Mouse (Mus musculus) kidney, adult 2 months (tissue): ENCODE measurements around the gene Smok2b.
"Not testable (repeated sequence)": the region's sequence is repeated elsewhere in the genome, so short reads cannot be mapped to it uniquely, and the experiment has no call there.

Experiments
- CTCF ChIP-seq: fragments of 200-500 bp; conservative IDR thresholded peaks from 2 replicates; pipeline ENCODE4 v1.5.1; 2011; ENCODE audit warnings: low read depth, mild to moderate bottlenecking, control low read depth, low read length, moderate library complexity, mixed read lengths; ENCODE audit not compliant: insufficient read depth, insufficient read length
- POLR2A ChIP-seq: fragments of 200-500 bp; IDR thresholded peaks from one replicate; pipeline ENCODE4 v1.6.1; 2011; ENCODE audit warnings: low read depth, low read length, control low read depth

DNA sequence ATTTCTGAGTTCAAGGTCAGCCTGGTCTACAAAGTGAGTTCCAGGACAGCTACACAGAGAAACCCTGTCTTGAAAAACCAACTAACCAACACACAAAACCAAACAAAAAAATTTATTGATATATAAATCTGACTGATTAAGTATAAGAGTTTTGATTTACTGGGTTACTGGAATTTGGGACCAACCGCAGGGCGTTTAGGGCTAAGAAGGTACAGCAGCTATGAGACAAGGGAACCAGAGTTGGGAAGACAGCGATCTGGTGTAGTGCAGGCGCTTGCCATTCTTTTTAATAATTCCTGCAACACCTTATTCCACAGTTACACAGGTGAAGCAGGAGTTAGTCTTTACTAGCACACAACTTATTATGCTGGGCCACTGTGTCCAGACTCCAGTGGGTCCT lies 28.5 kb upstream of the Smok2b start:
- TF ChIP-seq CTCF, POLR2A: not testable (repeated sequence)
